Mouse (Mus musculus) hindbrain, postnatal 0 days (tissue): ENCODE data around the gene Ndrg3. TPM values are rescaled to one million over a fixed set of nuclear protein-coding genes. Genes with fewer than 3 reads are reported as not detected.

Experiments
- ATAC-seq: fragments of 200-750 bp; cut with Nextera tagmentation; 2 replicates; pipeline ENCODE4 v1.8.0; 2017; ENCODE audit warnings: mild to moderate bottlenecking, moderate TSS enrichment, moderate library complexity
- DNase-seq: peaks from one replicate; pipeline ENCODE4 v3.0.0-alpha.2; 2015; ENCODE audit warnings: low spot score
- H3K27ac ChIP-seq: fragments of 300-500 bp; sonication (generic); 2 replicates; pipeline ENCODE4 v1.5.1; 2014; ENCODE audit warnings: mild to moderate bottlenecking
- H3K27me3 ChIP-seq: fragments of 300-500 bp; sonication (generic); 2 replicates; pipeline ENCODE4 v1.6.1; 2014; ENCODE audit warnings: low read length, mixed read lengths; ENCODE audit not compliant: insufficient read depth
- H3K36me3 ChIP-seq: fragments of 300-500 bp; sonication (generic); 2 replicates; pipeline ENCODE4 v1.6.1; 2014; ENCODE audit warnings: low read length, mixed read lengths; ENCODE audit not compliant: insufficient read depth
- H3K4me1 ChIP-seq: fragments of 300-500 bp; sonication (generic); 2 replicates; pipeline ENCODE4 v1.6.1; 2014; ENCODE audit warnings: antibody characterized with exemption, low read length, mixed read lengths; ENCODE audit not compliant: insufficient read depth
- H3K4me2 ChIP-seq: fragments of 300-500 bp; sonication (generic); 2 replicates; pipeline ENCODE4 v1.6.1; 2014; ENCODE audit warnings: low read depth, mild to moderate bottlenecking, low read length, moderate library complexity, mixed read lengths
- H3K4me3 ChIP-seq: fragments of 300-500 bp; sonication (generic); 2 replicates; pipeline ENCODE4 v1.5.1; 2014; ENCODE audit warnings: low read length
- H3K9ac ChIP-seq: fragments of 300-500 bp; sonication (generic); replicated peaks from 2 replicates; pipeline ENCODE4 v1.6.1; 2014; ENCODE audit warnings: mild to moderate bottlenecking, low read length, moderate library complexity, mixed read lengths
- H3K9me3 ChIP-seq: fragments of 300-500 bp; sonication (generic); 2 replicates; pipeline ENCODE4 v1.6.1; 2016; ENCODE audit warnings: low read length, mixed read lengths
- CTCF ChIP-seq: IDR thresholded peaks from 2 replicates; pipeline ENCODE4 v1.5.1; 2016; ENCODE audit warnings: antibody characterized with exemption, control low read depth, low read depth
- WGBS: fragments of 180-500 bp; shearing (Covaris S2); extraction: QIAGEN DNeasy Blood & Tissue Kit; methylation state at CpG from one replicate; pipeline ENCODE4 v1.1.7; 2014; 5-methylcytosine and 5-hydroxymethylcytosine counted together
- polyA plus RNA-seq: library from polyadenylated mRNA; unstranded; fragments of >200 nt; fragmentation: Nextera tagmentation; extraction: Ambion mirVana; gene quantifications from 2 replicates; pipeline ENCODE4 v1.2.1, GENCODE M21; 2015
- total RNA-seq: library from RNA; depleted of rRNA; stranded (reverse); fragments of >200 nt; gene quantifications from 2 replicates; pipeline ENCODE4 v1.2.3, GENCODE M21; 2014

Gene Ndrg3
- total and polyA plus RNA-seq, 2 experiments from 2014 or later = 167 to 183 TPM

DNA sequence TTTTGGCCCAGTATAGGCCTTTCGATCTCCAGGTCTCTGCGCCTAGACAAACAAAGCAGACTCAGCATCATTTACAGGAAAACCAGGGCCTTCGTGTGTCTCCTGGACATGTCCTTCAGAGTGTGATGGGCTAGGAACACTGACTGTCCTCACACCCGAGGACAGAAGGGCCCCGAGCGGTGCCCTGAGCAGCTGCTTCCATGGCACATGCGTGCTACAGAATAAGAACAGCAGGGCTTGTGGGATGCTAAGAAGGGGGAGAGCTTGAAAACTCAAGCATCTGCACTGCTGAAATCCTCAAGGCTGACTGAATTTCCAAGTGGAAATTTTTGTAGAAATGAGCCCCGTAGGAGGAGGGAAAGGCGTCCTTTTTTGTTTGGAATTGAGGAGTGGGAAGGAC is 94.8 kb downstream of the Ndrg3 start:
- Histone ChIP-seq H3K27ac (no peak overlapping the region), H3K4me1 (peaks cover 4% of the 10 kb centered on the region), H3K9ac (no peak overlapping the region), H3K27me3 (no peaks in the 10 kb centered on the region), H3K9me3 (no peaks in the 10 kb centered on the region), H3K4me2 (no peak overlapping the region), H3K36me3 (no peaks in the 10 kb centered on the region), H3K4me3 (no peak overlapping the region)
- WGBS = 71% methylated on average over 9 of the region's 9 CpGs
- no peak for TF ChIP-seq CTCF
- DNase-seq (no peak), ATAC-seq (no peak)

DNA sequence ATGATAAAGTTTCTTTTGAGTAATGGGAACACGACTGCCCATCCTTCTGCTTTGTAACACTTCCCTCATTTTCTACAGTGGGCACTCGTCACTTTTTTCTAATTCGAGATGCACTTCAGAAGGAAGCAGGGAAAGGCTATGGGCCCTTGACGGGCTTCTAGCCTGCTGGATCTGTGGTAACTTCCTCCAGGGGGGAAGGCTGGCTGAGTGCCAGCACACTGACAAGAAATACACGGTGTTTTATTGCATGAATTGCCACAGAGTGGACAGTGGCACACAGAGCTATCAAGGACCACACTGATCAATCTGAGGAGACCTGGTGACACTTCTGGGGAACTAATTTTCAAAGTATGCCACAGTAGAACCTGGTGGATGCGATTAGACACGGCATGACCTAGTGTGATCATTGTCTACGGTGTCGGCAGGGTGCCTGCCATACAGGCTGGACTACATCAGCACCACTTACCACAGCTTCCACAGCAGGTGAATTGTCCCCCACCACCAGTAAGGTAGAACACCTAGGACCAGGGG is 95.4 kb downstream of the Ndrg3 start:
- 68% methylated on average over 9 of the region's 9 CpGs for WGBS
- TF ChIP-seq CTCF = no peak
- Histone ChIP-seq H3K4me1 (peaks cover 4% of the 10 kb centered on the region), H3K27me3 (no peaks in the 10 kb centered on the region), H3K4me3 (no peak overlapping the region), H3K27ac (no peak overlapping the region), H3K9me3 (no peaks in the 10 kb centered on the region), H3K9ac (no peak overlapping the region), H3K36me3 (no peaks in the 10 kb centered on the region), H3K4me2 (no peak overlapping the region)
- DNase-seq (no peak), ATAC-seq (no peak)

DNA sequence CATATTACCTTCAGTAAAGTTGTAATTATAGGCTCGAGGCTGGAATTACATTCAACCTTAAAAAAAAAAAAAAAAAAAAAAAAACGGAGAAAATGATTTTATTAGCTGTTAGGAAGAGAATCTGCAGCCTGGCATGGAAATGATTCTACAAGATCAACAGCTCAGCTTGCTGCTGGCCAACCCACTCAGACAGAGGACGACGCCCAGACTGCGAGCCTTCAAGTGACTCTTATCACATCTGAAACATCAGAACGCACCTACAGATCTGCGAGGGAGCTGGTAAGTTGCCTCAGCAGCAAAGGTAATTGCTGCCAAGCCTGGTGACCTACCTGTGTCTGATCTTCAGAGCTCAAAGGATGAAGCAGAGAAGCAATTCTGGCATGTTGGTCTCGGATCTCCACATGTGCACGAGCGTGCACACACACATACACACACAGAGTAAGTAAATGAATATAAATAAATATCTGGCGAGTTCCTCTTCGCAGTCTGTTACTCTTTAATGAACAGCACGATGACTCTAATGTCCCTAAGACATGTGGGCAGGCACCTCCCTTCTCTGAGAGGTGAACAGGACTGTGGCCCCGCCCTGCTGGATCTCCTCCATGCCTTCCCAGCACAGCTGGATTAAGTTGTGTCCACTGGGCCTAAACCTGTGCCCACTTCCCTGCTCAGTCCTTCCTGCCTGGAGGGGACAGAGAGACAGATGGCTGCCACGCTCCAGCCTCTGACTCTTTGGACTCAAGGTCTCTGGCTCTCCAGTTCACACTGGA is 97.2 kb downstream of the Ndrg3 start:
- Histone ChIP-seq H3K27me3 (no peaks in the 10 kb centered on the region), H3K4me1 (peaks cover 4% of the 10 kb centered on the region), H3K9ac (no peak overlapping the region), H3K9me3 (no peaks in the 10 kb centered on the region), H3K27ac (no peak overlapping the region), H3K4me2 (no peak overlapping the region), H3K36me3 (no peaks in the 10 kb centered on the region), H3K4me3 (no peak overlapping the region)
- no peak for TF ChIP-seq CTCF
- no peak for DNase-seq
- WGBS = 83% methylated on average over 15 of the region's 15 CpGs
- no peak for ATAC-seq

- Histone ChIP-seq H3K9me3 (no peaks in the 10 kb centered on the region), H3K27ac (no peak overlapping the region), H3K36me3 (no peaks in the 10 kb centered on the region), H3K4me2 (no peak overlapping the region), H3K27me3 (no peaks in the 10 kb centered on the region), H3K9ac (no peak overlapping the region), H3K4me3 (no peak overlapping the region), H3K4me1 (peaks cover 4% of the 10 kb centered on the region)
- no peak for TF ChIP-seq CTCF
- DNase-seq (no peak), ATAC-seq (no peak)
- WGBS = 57% methylated on average over 6 of the region's 6 CpGs
Measured at GRCm38 (mm10) chr2:156892821-156893220, 99.0 kb downstream of the Ndrg3 start.

DNA sequence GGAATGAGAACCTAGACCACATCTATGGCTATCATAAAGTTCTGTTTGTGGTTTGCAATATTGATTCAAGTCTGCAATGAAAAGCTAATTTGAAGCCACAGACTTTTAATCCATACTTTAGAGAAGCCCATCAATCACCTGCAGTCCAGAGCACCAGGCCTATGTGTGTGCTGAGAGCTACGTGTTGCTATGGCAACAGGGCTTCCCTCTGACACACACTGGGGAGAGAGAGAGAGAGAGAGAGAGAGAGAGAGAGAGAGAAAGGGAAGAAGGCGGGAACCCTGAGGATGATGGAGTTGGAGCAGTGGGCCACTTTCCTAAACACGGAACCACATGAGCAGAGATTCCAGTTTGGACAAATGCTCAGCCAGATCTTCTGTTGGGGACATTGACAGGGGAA is 99.6 kb downstream of the Ndrg3 start:
- Histone ChIP-seq H3K4me3 (no peak overlapping the region), H3K27me3 (no peaks in the 10 kb centered on the region), H3K4me2 (no peak overlapping the region), H3K27ac (no peak overlapping the region), H3K9ac (no peak overlapping the region), H3K9me3 (no peaks in the 10 kb centered on the region), H3K4me1 (peaks cover 4% of the 10 kb centered on the region), H3K36me3 (no peaks in the 10 kb centered on the region)
- 16% methylated on average over 3 of the region's 3 CpGs for WGBS
- DNase-seq = peak; percentile 70
- peak; percentile 55; the same call in 1 of the 2 replicates for ATAC-seq
- no peak for TF ChIP-seq CTCF

DNA sequence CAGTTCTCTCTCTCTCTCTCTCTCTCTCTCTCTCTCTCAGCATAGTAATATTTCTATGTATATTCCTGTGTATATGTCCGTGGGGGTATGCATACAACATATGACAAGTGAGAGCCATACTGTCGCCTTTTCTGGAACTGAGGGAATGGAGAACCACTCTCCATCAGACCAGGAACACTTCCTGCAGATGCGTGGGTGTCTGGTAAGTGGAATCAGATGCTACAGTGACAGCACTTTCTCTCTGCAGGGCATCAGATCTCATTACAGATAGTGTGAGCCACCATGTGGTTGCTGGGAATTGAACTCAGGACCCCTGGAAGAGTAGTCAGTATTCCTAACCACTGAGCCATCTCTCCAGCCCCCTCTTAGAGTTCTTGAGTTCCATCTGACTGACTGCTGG is 103.4 kb downstream of the Ndrg3 start:
- H3K27ac ChIP-seq = no peak overlapping the region
- no peak overlapping the region for H3K4me2 ChIP-seq
- no peak overlapping the region for H3K4me3 ChIP-seq
- H3K27me3 ChIP-seq = no peaks in the 10 kb centered on the region
- H3K9ac ChIP-seq = no peak overlapping the region
- no peaks in the 10 kb centered on the region for H3K9me3 ChIP-seq
- ATAC-seq = no peak
- no peaks in the 10 kb centered on the region for H3K36me3 ChIP-seq
- H3K4me1 ChIP-seq = peaks cover 4% of the 10 kb centered on the region
- 80% methylated on average over 3 of the region's 3 CpGs for WGBS
- TF ChIP-seq CTCF = no peak
- DNase-seq = no peak

GRCm38 (mm10) chr2:156887017-156887416 is 104.8 kb downstream of the Ndrg3 start, which contains the start of gene Sla2:
TSS of gene Sla2 (minus strand) at chr2:156887192.
- H3K36me3 ChIP-seq = no peaks in the 10 kb centered on the region
- no peak within 1 kb of the TSS for H3K27ac ChIP-seq
- no peak within 1 kb of the TSS for H3K4me3 ChIP-seq
- no peaks in the 10 kb centered on the region for H3K27me3 ChIP-seq
- DNase-seq = no peak
- H3K4me2 ChIP-seq = no peak within 1 kb of the TSS
- ATAC-seq = no peak
- H3K9me3 ChIP-seq = no peaks in the 10 kb centered on the region
- TF ChIP-seq CTCF = no peak
- no peak within 1 kb of the TSS for H3K9ac ChIP-seq
- no peaks in the 10 kb centered on the region for H3K4me1 ChIP-seq
- 71% methylated on average over 6 of the region's 6 CpGs for WGBS
